Mouse (Mus musculus) C2C12 (cell line): ENCODE measurements around the gene Pcsk1.

Source experiments
- CEBPB ChIP-seq: IDR thresholded peaks from one replicate; pipeline ENCODE4 v1.6.1; 2011; ENCODE audit warnings: low read depth, mild to moderate bottlenecking, control low read depth, moderate library complexity
- CTCF ChIP-seq: IDR thresholded peaks from one replicate; pipeline ENCODE4 v1.5.1; 2011; ENCODE audit not compliant: control insufficient read depth, insufficient read depth, insufficient read length
- FOSL1 ChIP-seq: IDR thresholded peaks from one replicate; pipeline ENCODE4 v1.8.0; 2011; ENCODE audit warnings: mild to moderate bottlenecking, low read length; ENCODE audit not compliant: poor library complexity, insufficient read depth, severe bottlenecking
- MAX ChIP-seq: IDR thresholded peaks from one replicate; pipeline ENCODE4 v1.6.1; 2011; ENCODE audit warnings: mild to moderate bottlenecking, control low read depth
- USF1 ChIP-seq: IDR thresholded peaks from one replicate; pipeline ENCODE4 v1.6.1; 2011; ENCODE audit warnings: low read depth, mild to moderate bottlenecking, control low read depth, moderate library complexity

GRCm38 (mm10) chr13:75088597-75088996 is 1.0 kb upstream of the Pcsk1 start:
- TF ChIP-seq CTCF = no peak
- TF ChIP-seq CEBPB = no peak
- no peak for TF ChIP-seq FOSL1
- TF ChIP-seq MAX = no peak
- TF ChIP-seq USF1 = no peak
